Mouse (Mus musculus) midbrain, embryonic 10.5 days (tissue): ENCODE data around the gene Grb10. TPM values are rescaled to one million over a fixed set of nuclear protein-coding genes. Genes with fewer than 3 reads are reported as not detected.

ENCODE experiments used
- DNase-seq: peaks from one replicate; pipeline ENCODE4 v3.0.0-alpha.2; 2017; ENCODE audit warnings: low spot score
- H3K27ac ChIP-seq: fragments of 300-500 bp; sonication (generic); replicated peaks from 2 replicates; pipeline ENCODE4 v1.5.1; 2016; ENCODE audit warnings: mild to moderate bottlenecking
- H3K27me3 ChIP-seq: fragments of 300-500 bp; sonication (generic); 2 replicates; pipeline ENCODE4 v1.6.1; 2016; ENCODE audit warnings: low read depth, mild to moderate bottlenecking; ENCODE audit not compliant: poor library complexity, severe bottlenecking
- H3K36me3 ChIP-seq: fragments of 300-500 bp; sonication (generic); 2 replicates; pipeline ENCODE4 v1.6.1; 2016; ENCODE audit warnings: mild to moderate bottlenecking, moderate library complexity
- H3K4me1 ChIP-seq: fragments of 300-500 bp; sonication (generic); 2 replicates; pipeline ENCODE4 v1.6.1; 2016
- H3K4me3 ChIP-seq: fragments of 300-500 bp; sonication (generic); 2 replicates; pipeline ENCODE4 v1.5.1; 2016; ENCODE audit warnings: mild to moderate bottlenecking, moderate library complexity
- H3K9me3 ChIP-seq: fragments of 300-500 bp; sonication (generic); replicated peaks from 2 replicates; pipeline ENCODE4 v1.6.1; 2016; ENCODE audit warnings: mild to moderate bottlenecking
- WGBS: fragments of 180-500 bp; shearing (Covaris S2); methylation state at CpG from one replicate; pipeline ENCODE4 v1.1.7; 2016; 5-methylcytosine and 5-hydroxymethylcytosine counted together
- polyA plus RNA-seq: library from polyadenylated mRNA; unstranded; fragments of >200 nt; fragmentation: Nextera tagmentation; extraction: Ambion mirVana; gene quantifications from 2 replicates; pipeline ENCODE4 v1.2.1, GENCODE M21; 2016

Gene Grb10
- polyA plus RNA-seq, 1 experiment from 2014 or later = 441 TPM

GRCm38 (mm10) chr11:11937340-11938030, 101.0 kb downstream of the Grb10 start:
- no peak overlapping the region for H3K27ac ChIP-seq
- H3K27me3 ChIP-seq = no peaks in the 10 kb centered on the region
- no peak overlapping the region for H3K4me3 ChIP-seq
- WGBS = 91% methylated on average over 10 of the region's 10 CpGs
- H3K9me3 ChIP-seq = no peaks in the 10 kb centered on the region; the same call in 1 of the 2 replicates
- DNase-seq = no peak
- H3K4me1 ChIP-seq = peaks cover 17% of the 10 kb centered on the region
- peaks cover 98% of the 10 kb centered on the region for H3K36me3 ChIP-seq

- Histone ChIP-seq H3K4me1 (0 out of 2 replicates have a peak, but pooled peaks cover 6% of the 10 kb centered on the region), H3K27me3 (no peaks in the 10 kb centered on the region), H3K9me3 (no peaks in the 10 kb centered on the region; the same call in 1 of the 2 replicates), H3K27ac (no peak overlapping the region), H3K36me3 (peaks cover 99% of the 10 kb centered on the region), H3K4me3 (no peak overlapping the region)
- DNase-seq = no peak
- 87% methylated on average over 8 of the region's 8 CpGs for WGBS
These were observed 103.7 kb downstream of the Grb10 start for GRCm38 (mm10) chr11:11934808-11935207.

GRCm38 (mm10) chr11:11932102-11932789, 106.2 kb downstream of the Grb10 start:
- H3K27ac ChIP-seq = no peak overlapping the region
- H3K36me3 ChIP-seq = peaks cover 86% of the 10 kb centered on the region
- H3K4me3 ChIP-seq = no peak overlapping the region
- 88% methylated on average over 11 of the region's 11 CpGs for WGBS
- H3K9me3 ChIP-seq = no peaks in the 10 kb centered on the region
- no peak for DNase-seq
- H3K27me3 ChIP-seq = no peaks in the 10 kb centered on the region
- H3K4me1 ChIP-seq = 0 out of 2 replicates have a peak, but pooled peaks cover 6% of the 10 kb centered on the region

- Histone ChIP-seq H3K36me3 (peaks cover 80% of the 10 kb centered on the region), H3K4me3 (no peak overlapping the region), H3K4me1 (peaks cover 8% of the 10 kb centered on the region; the same call in 1 of the 2 replicates), H3K27me3 (no peaks in the 10 kb centered on the region), H3K9me3 (no peaks in the 10 kb centered on the region), H3K27ac (no peak overlapping the region)
- no peak for DNase-seq
- 88% methylated on average over 5 of the region's 5 CpGs for WGBS
These were observed 106.8 kb downstream of the Grb10 start for GRCm38 (mm10) chr11:11931688-11932087.

GRCm38 (mm10) chr11:11930527-11930926, 108.0 kb downstream of the Grb10 start:
- 91% methylated on average over 11 of the region's 11 CpGs for WGBS
- peaks cover 69% of the 10 kb centered on the region for H3K36me3 ChIP-seq

GRCm38 (mm10) chr11:11929059-11929458, 109.4 kb downstream of the Grb10 start:
- H3K4me1 ChIP-seq = peaks cover 14% of the 10 kb centered on the region
- H3K4me3 ChIP-seq = no peak overlapping the region
- no peak for DNase-seq
- no peaks in the 10 kb centered on the region for H3K27me3 ChIP-seq
- H3K9me3 ChIP-seq = no peaks in the 10 kb centered on the region
- WGBS = 91% methylated on average over 3 of the region's 3 CpGs
- H3K36me3 ChIP-seq = peaks cover 54% of the 10 kb centered on the region
- H3K27ac ChIP-seq = no peak overlapping the region

More at GRCm38 (mm10) chr11:11930527-11930926, 108.0 kb downstream of the Grb10 start:
- H3K4me1 ChIP-seq = peaks cover 13% of the 10 kb centered on the region; the same call in 1 of the 2 replicates
- H3K4me3 ChIP-seq = no peak overlapping the region
- no peak for DNase-seq
- no peaks in the 10 kb centered on the region for H3K27me3 ChIP-seq
- H3K9me3 ChIP-seq = no peaks in the 10 kb centered on the region
- H3K27ac ChIP-seq = no peak overlapping the region

- no peaks in the 10 kb centered on the region for H3K27me3 ChIP-seq
- no peak overlapping the region for H3K4me3 ChIP-seq
- peaks cover 49% of the 10 kb centered on the region for H3K36me3 ChIP-seq
- H3K27ac ChIP-seq = no peak overlapping the region
- WGBS = 92% methylated on average over 2 of the region's 2 CpGs
- no peaks in the 10 kb centered on the region for H3K9me3 ChIP-seq
- H3K4me1 ChIP-seq = peaks cover 19% of the 10 kb centered on the region
- no peak for DNase-seq
These were observed 109.9 kb downstream of the Grb10 start for GRCm38 (mm10) chr11:11928586-11928985.

- H3K36me3 ChIP-seq = peaks cover 4% of the 10 kb centered on the region; the same call in 1 of the 2 replicates
- H3K27ac ChIP-seq = no peak overlapping the region
- peaks cover 14% of the 10 kb centered on the region for H3K4me1 ChIP-seq
- DNase-seq = no peak
- H3K4me3 ChIP-seq = no peak overlapping the region
- H3K27me3 ChIP-seq = no peaks in the 10 kb centered on the region
- 38% methylated on average over 3 of the region's 3 CpGs for WGBS
- no peaks in the 10 kb centered on the region for H3K9me3 ChIP-seq
These were observed 114.6 kb downstream of the Grb10 start for GRCm38 (mm10) chr11:11923900-11924299.

- WGBS = 83% methylated on average over 3 of the region's 3 CpGs
- peaks cover 14% of the 10 kb centered on the region for H3K4me1 ChIP-seq
- no peaks in the 10 kb centered on the region for H3K9me3 ChIP-seq
- DNase-seq = no peak
- no peaks in the 10 kb centered on the region for H3K36me3 ChIP-seq
- no peak overlapping the region for H3K4me3 ChIP-seq
- no peaks in the 10 kb centered on the region for H3K27me3 ChIP-seq
- H3K27ac ChIP-seq = no peak overlapping the region
These were observed 115.1 kb downstream of the Grb10 start for GRCm38 (mm10) chr11:11923345-11923744.

- Histone ChIP-seq H3K9me3 (no peaks in the 10 kb centered on the region), H3K27me3 (no peaks in the 10 kb centered on the region), H3K36me3 (no peaks in the 10 kb centered on the region), H3K27ac (no peak overlapping the region), H3K4me1 (peaks cover 14% of the 10 kb centered on the region), H3K4me3 (no peak overlapping the region)
- DNase-seq = no peak
- 91% methylated on average over 2 of the region's 2 CpGs for WGBS
These were observed 116.4 kb downstream of the Grb10 start for GRCm38 (mm10) chr11:11922106-11922505.

- Histone ChIP-seq H3K4me3 (no peak overlapping the region), H3K9me3 (no peaks in the 10 kb centered on the region), H3K4me1 (no peaks in the 10 kb centered on the region), H3K27me3 (no peaks in the 10 kb centered on the region), H3K36me3 (no peaks in the 10 kb centered on the region), H3K27ac (no peak overlapping the region)
- no peak for DNase-seq
- 69% methylated on average over 7 of the region's 7 CpGs for WGBS
These were observed 130.6 kb downstream of the Grb10 start for GRCm38 (mm10) chr11:11907703-11908413.

- no peak overlapping the region for H3K27ac ChIP-seq
- DNase-seq = no peak
- no peak overlapping the region for H3K4me3 ChIP-seq
- no peaks in the 10 kb centered on the region for H3K27me3 ChIP-seq
- H3K9me3 ChIP-seq = no peaks in the 10 kb centered on the region
- H3K36me3 ChIP-seq = no peaks in the 10 kb centered on the region
- H3K4me1 ChIP-seq = 0 out of 2 replicates have a peak, but pooled peaks cover 3% of the 10 kb centered on the region
These were observed 133.0 kb downstream of the Grb10 start for GRCm38 (mm10) chr11:11905518-11905917.
